Mouse (Mus musculus) thymus, postnatal 0 days (tissue): ENCODE data around the gene Heatr5b. TPM values are rescaled to one million over a fixed set of nuclear protein-coding genes. Genes with fewer than 3 reads are reported as not detected.
A peak's percentile ranks its signal among the peaks of the same experiment; 100 is the strongest.
"Not testable (repeated sequence)": the region's sequence is repeated elsewhere in the genome, so short reads cannot be mapped to it uniquely, and the experiment has no call there.

Source experiments
- DNase-seq: peaks from one replicate; pipeline ENCODE4 v3.0.0-alpha.2; 2015; ENCODE audit warnings: low spot score
- polyA plus RNA-seq: library from polyadenylated mRNA; unstranded; fragments of >200 nt; fragmentation: Nextera tagmentation; extraction: Ambion mirVana; gene quantifications from 2 replicates; pipeline ENCODE4 v1.2.1, GENCODE M21; 2015

Heatr5b gene
- 11.4 and 12.3 TPM in 2 replicates for polyA plus RNA-seq

GRCm38 (mm10) chr17:78834856-78835835, at the start of gene Heatr5b, which contains the start of gene Gpatch11:
TSS of gene Heatr5b (minus strand) at chr17:78835364.
TSS of gene Gpatch11 (plus strand) at chr17:78835567.
- DNase-seq: peak; percentile 99

GRCm38 (mm10) chr17:78883291-78883690, 48.1 kb upstream of the Heatr5b start:
- no peak for DNase-seq

- DNase-seq: peak; percentile 51
Measured at GRCm38 (mm10) chr17:78882401-78883112, 47.4 kb upstream of the Heatr5b start, which contains the start of gene Eif2ak2. TSS of gene Eif2ak2 (minus strand) at chr17:78882573.

- peak; percentile 28 for DNase-seq
Measured at GRCm38 (mm10) chr17:78881878-78882304, 46.7 kb upstream of the Heatr5b start.

GRCm38 (mm10) chr17:78873886-78874285, 38.7 kb upstream of the Heatr5b start:
- no peak for DNase-seq

GRCm38 (mm10) chr17:78856243-78856642, 21.1 kb upstream of the Heatr5b start:
- no peak for DNase-seq

GRCm38 (mm10) chr17:78842271-78842928, 7.2 kb upstream of the Heatr5b start:
- DNase-seq: no peak

- peak; percentile 21 for DNase-seq
Measured at GRCm38 (mm10) chr17:78836056-78836455, 892 bp upstream of the Heatr5b start.

- no peak for DNase-seq
Measured at GRCm38 (mm10) chr17:78824346-78824745, 10.8 kb downstream of the Heatr5b start.

- DNase-seq: no peak
Measured at GRCm38 (mm10) chr17:78809582-78809981, 25.6 kb downstream of the Heatr5b start.

GRCm38 (mm10) chr17:78809019-78809418, 26.1 kb downstream of the Heatr5b start:
- peak; percentile 28 for DNase-seq

GRCm38 (mm10) chr17:78797222-78797621, 37.9 kb downstream of the Heatr5b start:
- no peak for DNase-seq

- DNase-seq: no peak
Measured at GRCm38 (mm10) chr17:78794390-78794789, 40.8 kb downstream of the Heatr5b start.

- DNase-seq: no peak
Measured at GRCm38 (mm10) chr17:78792122-78792521, 43.0 kb downstream of the Heatr5b start.

- no peak for DNase-seq
Measured at GRCm38 (mm10) chr17:78791690-78792070, 43.5 kb downstream of the Heatr5b start.

- DNase-seq: no peak
Measured at GRCm38 (mm10) chr17:78791068-78791689, 44.0 kb downstream of the Heatr5b start.

- not testable (repeated sequence) for DNase-seq
Measured at GRCm38 (mm10) chr17:78788273-78788672, 46.9 kb downstream of the Heatr5b start.

GRCm38 (mm10) chr17:78778765-78779164, 56.4 kb downstream of the Heatr5b start:
- DNase-seq: no peak

- DNase-seq: no peak
Measured at GRCm38 (mm10) chr17:78772317-78772716, 62.8 kb downstream of the Heatr5b start.

GRCm38 (mm10) chr17:78770932-78771331, 64.2 kb downstream of the Heatr5b start:
- no peak for DNase-seq

GRCm38 (mm10) chr17:78769341-78769740, 65.8 kb downstream of the Heatr5b start:
- DNase-seq: no peak
